Mouse (Mus musculus) midbrain, embryonic 11.5 days (tissue): ENCODE results near the gene AC134908.4. TPM values are rescaled to one million over a fixed set of nuclear protein-coding genes. Genes with fewer than 3 reads are reported as not detected.
"Not testable (repeated sequence)": the region's sequence is repeated elsewhere in the genome, so short reads cannot be mapped to it uniquely, and the experiment has no call there.

Experiments used
- ATAC-seq: fragments of 200-750 bp; cut with Nextera tagmentation; 2 replicates; pipeline ENCODE4 v1.8.0; 2017; ENCODE audit warnings: moderate TSS enrichment, moderate library complexity; ENCODE audit not compliant: low FRiP score
- DNase-seq: peaks from one replicate; pipeline ENCODE4 v3.0.0; 2015; ENCODE audit warnings: low spot score; ENCODE audit errors: missing footprints
- H3K27ac ChIP-seq: fragments of 300-500 bp; sonication (generic); 2 replicates; pipeline ENCODE4 v1.5.1; 2014; ENCODE audit warnings: low read depth, low read length
- H3K27me3 ChIP-seq: fragments of 300-500 bp; sonication (generic); 2 replicates; pipeline ENCODE4 v1.6.1; 2014; ENCODE audit warnings: mild to moderate bottlenecking, low read length, moderate library complexity, mixed read lengths; ENCODE audit not compliant: control insufficient read depth, insufficient read depth
- H3K36me3 ChIP-seq: fragments of 300-500 bp; sonication (generic); 2 replicates; pipeline ENCODE4 v1.6.1; 2014; ENCODE audit warnings: mild to moderate bottlenecking, low read length, moderate library complexity, mixed read lengths; ENCODE audit not compliant: control insufficient read depth, insufficient read depth
- H3K4me1 ChIP-seq: fragments of 300-500 bp; sonication (generic); 2 replicates; pipeline ENCODE4 v1.6.1; 2014; ENCODE audit warnings: low read length; ENCODE audit not compliant: control insufficient read depth, insufficient read depth
- H3K4me2 ChIP-seq: fragments of 300-500 bp; sonication (generic); 2 replicates; pipeline ENCODE4 v1.6.1; 2014; ENCODE audit warnings: mild to moderate bottlenecking, moderate library complexity
- H3K4me3 ChIP-seq: fragments of 300-500 bp; sonication (generic); 2 replicates; pipeline ENCODE4 v1.5.1; 2014; ENCODE audit warnings: low read depth, low read length
- H3K9ac ChIP-seq: fragments of 300-500 bp; sonication (generic); 2 replicates; pipeline ENCODE4 v1.6.1; 2014; ENCODE audit warnings: low read length
- H3K9me3 ChIP-seq: fragments of 300-500 bp; sonication (generic); 2 replicates; pipeline ENCODE4 v1.6.1; 2016; ENCODE audit warnings: low read length; ENCODE audit not compliant: control insufficient read depth
- WGBS: fragments of 180-500 bp; shearing (Covaris S2); extraction: QIAGEN DNeasy Blood & Tissue Kit; methylation state at CpG from one replicate; pipeline ENCODE4 v1.1.7; 2014; 5-methylcytosine and 5-hydroxymethylcytosine counted together
- polyA plus RNA-seq: library from polyadenylated mRNA; unstranded; fragments of >200 nt; fragmentation: Nextera tagmentation; extraction: Ambion mirVana; gene quantifications from 2 replicates; pipeline ENCODE4 v1.2.1, GENCODE M21; 2014

AC134908.4 gene
- polyA plus RNA-seq, 1 experiment from 2014 or later = not detected

DNA sequence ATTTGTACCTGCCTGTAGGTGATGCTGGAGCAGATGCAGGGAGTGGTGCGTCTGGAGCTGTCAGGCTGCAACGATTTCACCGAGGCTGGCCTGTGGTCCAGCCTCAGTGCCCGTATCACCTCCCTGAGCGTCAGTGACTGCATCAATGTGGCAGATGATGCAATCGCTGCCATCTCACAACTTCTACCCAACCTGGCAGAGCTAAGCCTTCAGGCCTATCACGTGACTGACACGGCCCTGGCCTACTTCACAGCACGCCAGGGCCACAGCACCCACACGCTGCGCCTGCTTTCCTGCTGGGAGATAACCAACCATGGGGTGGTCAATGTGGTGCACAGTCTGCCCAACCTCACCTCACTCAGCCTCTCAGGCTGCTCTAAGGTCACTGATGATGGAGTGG, 22.2 kb upstream of the AC134908.4 start:
- no peak overlapping the region for H3K9ac ChIP-seq
- peaks cover 7% of the 10 kb centered on the region for H3K4me1 ChIP-seq
- H3K9me3 ChIP-seq = no peaks in the 10 kb centered on the region
- no peaks in the 10 kb centered on the region for H3K36me3 ChIP-seq
- no peak overlapping the region for H3K27ac ChIP-seq
- H3K4me2 ChIP-seq = no peak overlapping the region
- H3K4me3 ChIP-seq = no peak overlapping the region
- ATAC-seq (no peak), DNase-seq (no peak)
- H3K27me3 ChIP-seq = peaks cover 28% of the 10 kb centered on the region
- WGBS = 85% methylated on average over 11 of the region's 11 CpGs

DNA sequence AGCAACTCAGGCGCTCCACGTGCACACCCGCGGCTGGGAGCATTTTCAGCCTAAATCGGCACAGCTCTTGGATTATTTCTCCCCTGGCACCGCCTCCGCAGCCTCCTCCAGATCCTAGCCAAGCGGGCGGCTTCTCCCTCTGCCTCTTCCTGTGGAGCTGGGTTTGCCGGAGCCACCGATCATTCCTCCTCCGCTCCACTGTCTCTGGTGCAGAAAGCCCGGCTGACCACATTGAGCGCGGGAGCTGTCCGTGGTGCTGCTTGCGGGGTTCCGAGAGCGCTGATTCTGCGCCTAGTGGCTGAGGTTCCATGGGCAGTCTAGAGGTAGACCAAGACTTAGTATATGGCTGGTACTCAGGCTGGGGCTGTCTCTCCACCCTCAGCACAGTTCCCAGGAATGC, 18.0 kb upstream of the AC134908.4 start:
- Histone ChIP-seq H3K4me3 (no peak overlapping the region), H3K9ac (no peak overlapping the region), H3K4me1 (peaks cover 15% of the 10 kb centered on the region), H3K36me3 (no peaks in the 10 kb centered on the region), H3K4me2 (no peak overlapping the region), H3K27ac (no peak overlapping the region), H3K9me3 (no peaks in the 10 kb centered on the region), H3K27me3 (peaks cover 11% of the 10 kb centered on the region)
- 3% methylated on average over 20 of the region's 20 CpGs for WGBS
- DNase-seq (peak; percentile 98), ATAC-seq (no peak)

GRCm38 (mm10) chr17:25810890-25811289, 15.4 kb upstream of the AC134908.4 start:
- no peak overlapping the region for H3K9ac ChIP-seq
- no peak overlapping the region for H3K4me3 ChIP-seq
- no peak overlapping the region for H3K27ac ChIP-seq
- no peak for ATAC-seq
- 83% methylated on average over 4 of the region's 4 CpGs for WGBS
- H3K4me1 ChIP-seq = peaks cover 18% of the 10 kb centered on the region
- H3K4me2 ChIP-seq = no peak overlapping the region
- H3K36me3 ChIP-seq = no peaks in the 10 kb centered on the region
- DNase-seq = no peak
- H3K27me3 ChIP-seq = peaks cover 2% of the 10 kb centered on the region; the same call in 1 of the 2 replicates
- H3K9me3 ChIP-seq = no peaks in the 10 kb centered on the region

- WGBS = 8% methylated on average over 25 of the region's 25 CpGs
- peak; percentile 79 for ATAC-seq
Observed at GRCm38 (mm10) chr17:25809606-25810340, 14.3 kb upstream of the AC134908.4 start.

DNA sequence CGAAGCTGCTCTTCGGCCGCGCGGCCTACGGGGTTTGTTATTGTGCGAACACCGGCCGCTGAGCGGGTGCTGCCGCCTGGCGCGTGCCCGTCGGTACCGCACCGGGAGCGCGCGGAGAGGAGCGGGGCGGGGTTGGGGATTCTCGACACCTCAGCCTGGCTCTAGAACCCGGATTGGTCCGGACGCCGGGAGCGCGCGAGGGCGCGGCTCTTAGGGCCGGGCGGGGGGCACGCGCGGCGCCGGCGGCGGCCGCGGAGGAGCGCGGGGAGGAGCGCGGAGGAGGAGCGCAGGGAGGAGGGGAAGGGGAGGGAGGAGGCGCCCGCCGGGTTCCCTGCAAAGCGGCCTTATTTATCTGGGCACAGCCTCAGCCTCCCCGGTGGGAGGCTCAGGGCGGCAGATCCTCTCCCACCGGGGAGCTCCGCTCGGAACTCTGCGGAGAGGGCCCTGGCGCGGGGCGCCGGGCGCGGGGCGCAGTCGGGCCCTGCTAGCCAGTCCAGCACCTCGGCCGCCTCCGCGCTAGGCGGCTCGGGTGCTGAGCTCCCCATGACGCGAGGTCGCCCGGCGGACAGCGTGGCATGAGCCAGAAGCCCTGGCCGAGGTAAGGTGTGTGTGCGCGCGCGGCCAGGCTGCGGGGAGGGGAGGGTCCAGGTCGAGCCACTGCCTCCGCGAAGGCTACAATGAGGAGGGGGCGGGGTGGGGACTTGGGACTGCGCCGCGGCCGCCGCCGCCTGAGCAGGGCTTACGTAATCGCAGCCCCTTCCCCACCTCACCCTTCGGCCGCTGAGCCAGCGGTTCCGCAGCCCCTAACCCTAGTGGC, 13.5 kb upstream of the AC134908.4 start, which contains the start of gene Fbxl16:
Fbxl16 (plus strand) TSS at position 297 of the 817 bp plus-strand sequence.
- peak; percentile 79 for ATAC-seq
- no peaks in the 10 kb centered on the region for H3K9me3 ChIP-seq
- peaks cover 2% of the 10 kb centered on the region; the same call in 1 of the 2 replicates for H3K27me3 ChIP-seq
- H3K27ac ChIP-seq = peak within 1 kb of the TSS; percentile 90
- DNase-seq = peak; percentile 99
- H3K4me3 ChIP-seq = peak within 1 kb of the TSS; percentile 83
- peaks cover 19% of the 10 kb centered on the region for H3K4me1 ChIP-seq
- H3K9ac ChIP-seq = peak within 1 kb of the TSS; percentile 89
- under 1% methylated on average over 93 of the region's 100 CpGs for WGBS
- H3K36me3 ChIP-seq = no peaks in the 10 kb centered on the region
- peak within 1 kb of the TSS; percentile 80 for H3K4me2 ChIP-seq

More at GRCm38 (mm10) chr17:25809606-25810340, 14.3 kb upstream of the AC134908.4 start:
- H3K27me3 ChIP-seq = peaks cover 2% of the 10 kb centered on the region; the same call in 1 of the 2 replicates
- DNase-seq = peak; percentile 95
- peak overlapping the region; percentile 83 for H3K4me3 ChIP-seq
- H3K4me2 ChIP-seq = peak overlapping the region; percentile 80
- peak overlapping the region; percentile 89 for H3K9ac ChIP-seq
- H3K36me3 ChIP-seq = no peaks in the 10 kb centered on the region
- peaks cover 18% of the 10 kb centered on the region for H3K4me1 ChIP-seq
- peak overlapping the region; percentile 90 for H3K27ac ChIP-seq
- H3K9me3 ChIP-seq = no peaks in the 10 kb centered on the region

DNA sequence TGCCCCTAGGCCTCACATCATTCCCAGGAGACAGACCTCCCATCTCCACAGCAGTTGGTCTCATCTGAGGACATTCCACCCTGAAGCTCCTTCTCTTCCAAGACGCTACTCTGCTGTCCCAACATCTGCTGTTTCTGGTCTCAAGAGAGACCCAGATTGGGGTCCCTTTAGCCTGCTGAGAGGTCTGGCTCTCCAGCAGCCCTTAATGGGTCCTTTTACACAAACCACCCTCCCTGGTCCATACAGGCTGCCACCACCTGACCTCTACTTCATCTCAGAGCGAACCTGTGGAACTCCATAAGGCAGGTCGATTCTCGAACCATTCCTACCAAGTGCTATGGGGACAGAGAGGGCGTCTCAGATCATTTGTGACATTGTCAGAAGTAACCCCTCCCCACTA, 12.6 kb upstream of the AC134908.4 start:
- DNase-seq (no peak), ATAC-seq (no peak)
- Histone ChIP-seq H3K9me3 (no peaks in the 10 kb centered on the region), H3K4me2 (peak overlapping the region; percentile 80), H3K27me3 (peaks cover 2% of the 10 kb centered on the region; the same call in 1 of the 2 replicates), H3K4me3 (peak overlapping the region; percentile 83; the same call in 1 of the 2 replicates), H3K36me3 (no peaks in the 10 kb centered on the region), H3K9ac (peak overlapping the region; percentile 89; the same call in 1 of the 2 replicates), H3K4me1 (peaks cover 29% of the 10 kb centered on the region), H3K27ac (peak overlapping the region; percentile 90)
- 32% methylated on average over 5 of the region's 5 CpGs for WGBS

GRCm38 (mm10) chr17:25807452-25807851, 12.0 kb upstream of the AC134908.4 start:
- ATAC-seq, DNase-seq, H3K27me3 ChIP-seq, H3K36me3 ChIP-seq, H3K4me3 ChIP-seq, H3K9me3 ChIP-seq, H3K4me2 ChIP-seq, H3K9ac ChIP-seq, H3K27ac ChIP-seq: not testable (repeated sequence)
- WGBS = 52% methylated on average over 2 of the region's 2 CpGs
- peaks cover 33% of the 10 kb centered on the region for H3K4me1 ChIP-seq

GRCm38 (mm10) chr17:25806507-25806906, 11.0 kb upstream of the AC134908.4 start:
- Histone ChIP-seq H3K4me3 (no peak overlapping the region), H3K27ac (no peak overlapping the region), H3K9ac (no peak overlapping the region), H3K9me3 (no peaks in the 10 kb centered on the region), H3K4me1 (peaks cover 38% of the 10 kb centered on the region), H3K27me3 (no peaks in the 10 kb centered on the region), H3K4me2 (no peak overlapping the region), H3K36me3 (no peaks in the 10 kb centered on the region)
- DNase-seq (no peak), ATAC-seq (no peak)
- WGBS = 87% methylated on average over 4 of the region's 4 CpGs
